Mouse (Mus musculus): ENCODE results near the gene Rbm38. TPM values are rescaled to one million over a fixed set of nuclear protein-coding genes. Genes with fewer than 3 reads are reported as not detected.
A peak's percentile ranks its signal among the peaks of the same experiment; 100 is the strongest.

The Rbm38 gene
- polyA plus RNA-seq, 1 experiment from 2014 or later: 10.0 TPM

- no peak overlapping the region for H3K4me2 ChIP-seq (ENCODE audit: low read length)
- H3K9me3 ChIP-seq (ENCODE audit: control insufficient read depth, low read length): peaks cover 3% of the 10 kb centered on the region; the same call in 1 of the 2 replicates
- H3K9ac ChIP-seq (ENCODE audit: low read depth, low read length): no peak overlapping the region
- H3K27ac ChIP-seq (ENCODE audit: low read depth, low read length): no peak overlapping the region
- 96% methylated on average over 42 of the region's 43 CpGs for WGBS
- no peaks in the 10 kb centered on the region for H3K36me3 ChIP-seq (ENCODE audit: control insufficient read depth, insufficient read depth, low read length)
- ATAC-seq: no peak
- H3K4me3 ChIP-seq (ENCODE audit: low read length): no peak overlapping the region
- H3K27me3 ChIP-seq (replicated peaks; ENCODE audit: control insufficient read depth, insufficient read depth, low read length): no peaks in the 10 kb centered on the region
- peaks cover 10% of the 10 kb centered on the region for H3K4me1 ChIP-seq (ENCODE audit: control insufficient read depth, insufficient read depth, low read depth, low read length)
Measured at GRCm38 (mm10) chr2:172979666-172980345, 40.5 kb upstream of the Rbm38 start.

GRCm38 (mm10) chr2:172982776-172983561 lies 37.3 kb upstream of the Rbm38 start:
- H3K27me3 ChIP-seq (replicated peaks; ENCODE audit: control insufficient read depth, insufficient read depth, low read length): no peaks in the 10 kb centered on the region
- no peak overlapping the region for H3K4me3 ChIP-seq (ENCODE audit: low read length)
- no peaks in the 10 kb centered on the region for H3K4me1 ChIP-seq (ENCODE audit: control insufficient read depth, insufficient read depth, low read depth, low read length)
- no peak overlapping the region for H3K9ac ChIP-seq (ENCODE audit: low read depth, low read length)
- H3K27ac ChIP-seq (ENCODE audit: low read depth, low read length): no peak overlapping the region
- 74% methylated on average over 9 of the region's 9 CpGs for WGBS
- peaks cover 3% of the 10 kb centered on the region; the same call in 1 of the 2 replicates for H3K9me3 ChIP-seq (ENCODE audit: control insufficient read depth, low read length)
- H3K4me2 ChIP-seq (ENCODE audit: low read length): no peak overlapping the region
- no peak for ATAC-seq
- no peaks in the 10 kb centered on the region for H3K36me3 ChIP-seq (ENCODE audit: control insufficient read depth, insufficient read depth, low read length)

- Histone ChIP-seq H3K27ac (ENCODE audit: low read depth, low read length) (no peak overlapping the region), H3K9me3 (ENCODE audit: control insufficient read depth, low read length) (no peaks in the 10 kb centered on the region), H3K4me1 (ENCODE audit: control insufficient read depth, insufficient read depth, low read depth, low read length) (no peaks in the 10 kb centered on the region), H3K9ac (ENCODE audit: low read depth, low read length) (no peak overlapping the region), H3K4me2 (ENCODE audit: low read length) (no peak overlapping the region), H3K4me3 (ENCODE audit: low read length) (no peak overlapping the region), H3K27me3 (replicated peaks; ENCODE audit: control insufficient read depth, insufficient read depth, low read length) (no peaks in the 10 kb centered on the region), H3K36me3 (ENCODE audit: control insufficient read depth, insufficient read depth, low read length) (no peaks in the 10 kb centered on the region)
- ATAC-seq: no peak
- WGBS: 82% methylated on average over 6 of the region's 6 CpGs
Measured at GRCm38 (mm10) chr2:172990161-172990560, 30.1 kb upstream of the Rbm38 start.

GRCm38 (mm10) chr2:172996207-172996606 lies 24.1 kb upstream of the Rbm38 start:
- no peak for ATAC-seq
- peaks cover 5% of the 10 kb centered on the region for H3K4me1 ChIP-seq (ENCODE audit: control insufficient read depth, insufficient read depth, low read depth, low read length)
- H3K9me3 ChIP-seq (ENCODE audit: control insufficient read depth, low read length): no peaks in the 10 kb centered on the region
- no peaks in the 10 kb centered on the region for H3K27me3 ChIP-seq (replicated peaks; ENCODE audit: control insufficient read depth, insufficient read depth, low read length)
- H3K4me3 ChIP-seq (ENCODE audit: low read length): no peak overlapping the region
- 26% methylated on average over 4 of the region's 4 CpGs for WGBS
- no peak overlapping the region for H3K27ac ChIP-seq (ENCODE audit: low read depth, low read length)
- H3K36me3 ChIP-seq (ENCODE audit: control insufficient read depth, insufficient read depth, low read length): no peaks in the 10 kb centered on the region
- no peak overlapping the region for H3K4me2 ChIP-seq (ENCODE audit: low read length)
- H3K9ac ChIP-seq (ENCODE audit: low read depth, low read length): no peak overlapping the region

- ATAC-seq: no peak
- Histone ChIP-seq H3K27me3 (replicated peaks; ENCODE audit: control insufficient read depth, insufficient read depth, low read length) (no peaks in the 10 kb centered on the region), H3K27ac (ENCODE audit: low read depth, low read length) (no peak overlapping the region), H3K4me2 (ENCODE audit: low read length) (no peak overlapping the region), H3K4me3 (ENCODE audit: low read length) (no peak overlapping the region), H3K4me1 (ENCODE audit: control insufficient read depth, insufficient read depth, low read depth, low read length) (peaks cover 9% of the 10 kb centered on the region), H3K9me3 (ENCODE audit: control insufficient read depth, low read length) (no peaks in the 10 kb centered on the region), H3K36me3 (ENCODE audit: control insufficient read depth, insufficient read depth, low read length) (no peaks in the 10 kb centered on the region), H3K9ac (ENCODE audit: low read depth, low read length) (no peak overlapping the region)
- WGBS: 69% methylated on average over 11 of the region's 11 CpGs
Measured at GRCm38 (mm10) chr2:172997748-172998147, 22.6 kb upstream of the Rbm38 start.

GRCm38 (mm10) chr2:172998478-172998877 lies 21.8 kb upstream of the Rbm38 start:
- H3K4me1 ChIP-seq (ENCODE audit: control insufficient read depth, insufficient read depth, low read depth, low read length): peaks cover 9% of the 10 kb centered on the region
- peaks cover 1% of the 10 kb centered on the region; the same call in 1 of the 2 replicates for H3K36me3 ChIP-seq (ENCODE audit: control insufficient read depth, insufficient read depth, low read length)
- H3K27me3 ChIP-seq (replicated peaks; ENCODE audit: control insufficient read depth, insufficient read depth, low read length): no peaks in the 10 kb centered on the region
- no peak overlapping the region for H3K4me2 ChIP-seq (ENCODE audit: low read length)
- H3K4me3 ChIP-seq (ENCODE audit: low read length): no peak overlapping the region
- no peaks in the 10 kb centered on the region for H3K9me3 ChIP-seq (ENCODE audit: control insufficient read depth, low read length)
- no peak overlapping the region for H3K27ac ChIP-seq (ENCODE audit: low read depth, low read length)
- no peak overlapping the region for H3K9ac ChIP-seq (ENCODE audit: low read depth, low read length)
- 67% methylated on average over 7 of the region's 7 CpGs for WGBS
- ATAC-seq: no peak

GRCm38 (mm10) chr2:172999630-173000284 lies 20.5 kb upstream of the Rbm38 start, which contains the start of gene Rae1:
Gene Rae1 (plus strand): TSS chr2:173000117.
- H3K9me3 ChIP-seq (ENCODE audit: control insufficient read depth, low read length): no peaks in the 10 kb centered on the region
- peak; percentile 97 for ATAC-seq
- H3K9ac ChIP-seq (ENCODE audit: low read depth, low read length): peak within 1 kb of the TSS; percentile 93
- H3K4me1 ChIP-seq (ENCODE audit: control insufficient read depth, insufficient read depth, low read depth, low read length): peaks cover 9% of the 10 kb centered on the region
- peak within 1 kb of the TSS; percentile 85 for H3K27ac ChIP-seq (ENCODE audit: low read depth, low read length)
- H3K27me3 ChIP-seq (replicated peaks; ENCODE audit: control insufficient read depth, insufficient read depth, low read length): no peaks in the 10 kb centered on the region
- H3K36me3 ChIP-seq (ENCODE audit: control insufficient read depth, insufficient read depth, low read length): peaks cover 14% of the 10 kb centered on the region
- peak within 1 kb of the TSS; percentile 95 for H3K4me3 ChIP-seq (ENCODE audit: low read length)
- under 1% methylated on average over 45 of the region's 45 CpGs for WGBS
- peak within 1 kb of the TSS; percentile 84 for H3K4me2 ChIP-seq (ENCODE audit: low read length)

- Histone ChIP-seq H3K4me2 (ENCODE audit: low read length) (peak overlapping the region; percentile 84), H3K4me1 (ENCODE audit: control insufficient read depth, insufficient read depth, low read depth, low read length) (peaks cover 9% of the 10 kb centered on the region), H3K4me3 (ENCODE audit: low read length) (peak overlapping the region; percentile 95), H3K27ac (ENCODE audit: low read depth, low read length) (peak overlapping the region; percentile 85), H3K36me3 (ENCODE audit: control insufficient read depth, insufficient read depth, low read length) (peaks cover 18% of the 10 kb centered on the region), H3K9ac (ENCODE audit: low read depth, low read length) (peak overlapping the region; percentile 93), H3K9me3 (ENCODE audit: control insufficient read depth, low read length) (no peaks in the 10 kb centered on the region), H3K27me3 (replicated peaks; ENCODE audit: control insufficient read depth, insufficient read depth, low read length) (no peaks in the 10 kb centered on the region)
- peak; percentile 88 for ATAC-seq
- 0% methylated on average over 25 of the region's 42 CpGs for WGBS
Measured at GRCm38 (mm10) chr2:173000285-173000652, 20.0 kb upstream of the Rbm38 start.

GRCm38 (mm10) chr2:173000921-173001320 lies 19.4 kb upstream of the Rbm38 start:
- no peaks in the 10 kb centered on the region for H3K9me3 ChIP-seq (ENCODE audit: control insufficient read depth, low read length)
- peaks cover 9% of the 10 kb centered on the region for H3K4me1 ChIP-seq (ENCODE audit: control insufficient read depth, insufficient read depth, low read depth, low read length)
- peak overlapping the region; percentile 93 for H3K9ac ChIP-seq (ENCODE audit: low read depth, low read length)
- 15% methylated on average over 8 of the region's 8 CpGs for WGBS
- no peak for ATAC-seq
- peak overlapping the region; percentile 95 for H3K4me3 ChIP-seq (ENCODE audit: low read length)
- H3K4me2 ChIP-seq (ENCODE audit: low read length): peak overlapping the region; percentile 84
- no peaks in the 10 kb centered on the region for H3K27me3 ChIP-seq (replicated peaks; ENCODE audit: control insufficient read depth, insufficient read depth, low read length)
- peaks cover 21% of the 10 kb centered on the region for H3K36me3 ChIP-seq (ENCODE audit: control insufficient read depth, insufficient read depth, low read length)
- H3K27ac ChIP-seq (ENCODE audit: low read depth, low read length): peak overlapping the region; percentile 85

All from hindbrain, embryonic 16.5 days (tissue).